Mouse (Mus musculus): ENCODE data around the gene Lhpp. TPM values are rescaled to one million over a fixed set of nuclear protein-coding genes. Genes with fewer than 3 reads are reported as not detected.

The Lhpp gene
- polyA plus RNA-seq, 1 experiment: 10.1 TPM

DNA sequence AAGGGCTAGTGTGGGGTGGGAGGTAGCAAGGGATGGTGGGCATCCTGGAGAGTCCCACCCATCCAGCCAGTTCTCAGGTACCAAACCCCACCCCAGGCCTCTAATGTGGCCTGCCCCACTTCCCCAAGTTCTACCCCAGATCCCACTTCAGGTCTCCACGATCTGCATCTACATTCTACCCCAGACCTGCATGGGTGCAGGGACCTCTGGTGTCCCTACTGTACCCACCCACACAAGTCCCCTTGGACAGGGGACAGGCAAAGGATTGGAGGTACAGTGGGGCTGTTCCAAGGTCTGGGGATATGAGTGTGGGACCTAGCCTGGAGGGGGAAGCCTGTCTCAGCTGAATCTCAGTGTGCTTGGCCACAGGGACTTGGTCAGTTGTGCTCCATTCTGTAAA is 71.4 kb downstream of the Lhpp start:
- 100% methylated on average over 1 of the region's 1 CpGs for WGBS
- no peak for DNase-seq
- Histone ChIP-seq H3K27me3 (replicated peaks; ENCODE audit: control insufficient read depth, insufficient read depth, low read length) (no peaks in the 10 kb centered on the region), H3K4me3 (ENCODE audit: insufficient read depth, low read depth, low read length) (no peak overlapping the region), H3K27ac (ENCODE audit: insufficient read depth, low read depth, low read length) (no peak overlapping the region), H3K36me3 (ENCODE audit: control insufficient read depth, insufficient read depth, low read length) (no peaks in the 10 kb centered on the region), H3K4me1 (ENCODE audit: control insufficient read depth, insufficient read depth, low read length) (no peaks in the 10 kb centered on the region)
- TF ChIP-seq POLR2A (IDR thresholded peaks at IDR 0.05; ENCODE audit: low read depth, low read length) (no peak), CTCF (conservative IDR thresholded peaks at IDR 0.05; ENCODE audit: insufficient read depth, insufficient read length, low read depth, low read length) (no peak)

DNA sequence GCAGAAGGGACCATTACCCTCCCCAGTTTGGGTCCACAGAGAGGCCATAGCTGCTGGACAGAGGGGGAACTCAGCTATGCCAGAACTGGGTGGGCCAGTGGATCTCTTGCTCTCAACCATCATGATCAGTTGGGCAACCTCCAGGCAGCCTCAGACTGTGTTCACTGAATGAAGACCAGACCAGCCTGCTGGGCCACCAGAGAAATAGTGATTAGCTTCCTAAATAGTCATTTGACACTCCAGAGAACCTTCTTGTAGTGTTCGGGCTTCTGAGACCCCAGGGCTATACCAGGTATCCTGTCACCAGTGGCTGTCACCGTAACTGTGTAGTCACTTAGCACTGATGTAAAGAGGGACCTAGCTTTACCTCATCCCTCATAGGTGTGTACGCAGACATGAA is 71.9 kb downstream of the Lhpp start:
- H3K27me3 ChIP-seq (replicated peaks; ENCODE audit: control insufficient read depth, insufficient read depth, low read length): no peaks in the 10 kb centered on the region
- no peaks in the 10 kb centered on the region for H3K36me3 ChIP-seq (ENCODE audit: control insufficient read depth, insufficient read depth, low read length)
- 96% methylated on average over 3 of the region's 3 CpGs for WGBS
- no peak overlapping the region for H3K27ac ChIP-seq (ENCODE audit: insufficient read depth, low read depth, low read length)
- no peaks in the 10 kb centered on the region for H3K4me1 ChIP-seq (ENCODE audit: control insufficient read depth, insufficient read depth, low read length)
- TF ChIP-seq POLR2A (IDR thresholded peaks at IDR 0.05; ENCODE audit: low read depth, low read length) (no peak), CTCF (conservative IDR thresholded peaks at IDR 0.05; ENCODE audit: insufficient read depth, insufficient read length, low read depth, low read length) (no peak)
- no peak for DNase-seq
- no peak overlapping the region for H3K4me3 ChIP-seq (ENCODE audit: insufficient read depth, low read depth, low read length)

GRCm38 (mm10) chr7:132682901-132683300 is 72.5 kb downstream of the Lhpp start:
- TF ChIP-seq CTCF (conservative IDR thresholded peaks at IDR 0.05; ENCODE audit: insufficient read depth, insufficient read length, low read depth, low read length): no peak
- no peak for TF ChIP-seq POLR2A (IDR thresholded peaks at IDR 0.05; ENCODE audit: low read depth, low read length)
- Histone ChIP-seq H3K36me3 (ENCODE audit: control insufficient read depth, insufficient read depth, low read length) (no peaks in the 10 kb centered on the region), H3K27ac (ENCODE audit: insufficient read depth, low read depth, low read length) (no peak overlapping the region), H3K4me3 (ENCODE audit: insufficient read depth, low read depth, low read length) (no peak overlapping the region), H3K4me1 (ENCODE audit: control insufficient read depth, insufficient read depth, low read length) (0 out of 2 replicates have a peak, but pooled peaks cover 2% of the 10 kb centered on the region), H3K27me3 (replicated peaks; ENCODE audit: control insufficient read depth, insufficient read depth, low read length) (no peaks in the 10 kb centered on the region)
- WGBS: 73% methylated on average over 3 of the region's 3 CpGs
- no peak for DNase-seq

GRCm38 (mm10) chr7:132683923-132684322 is 73.5 kb downstream of the Lhpp start:
- Histone ChIP-seq H3K4me1 (ENCODE audit: control insufficient read depth, insufficient read depth, low read length) (peaks cover 12% of the 10 kb centered on the region), H3K36me3 (ENCODE audit: control insufficient read depth, insufficient read depth, low read length) (no peaks in the 10 kb centered on the region), H3K27ac (ENCODE audit: insufficient read depth, low read depth, low read length) (no peak overlapping the region), H3K4me3 (ENCODE audit: insufficient read depth, low read depth, low read length) (no peak overlapping the region), H3K27me3 (replicated peaks; ENCODE audit: control insufficient read depth, insufficient read depth, low read length) (no peaks in the 10 kb centered on the region)
- 94% methylated on average over 4 of the region's 4 CpGs for WGBS
- DNase-seq: no peak
- no peak for TF ChIP-seq POLR2A (IDR thresholded peaks at IDR 0.05; ENCODE audit: low read depth, low read length)
- TF ChIP-seq CTCF (conservative IDR thresholded peaks at IDR 0.05; ENCODE audit: insufficient read depth, insufficient read length, low read depth, low read length): no peak

- H3K27ac ChIP-seq (ENCODE audit: insufficient read depth, low read depth, low read length): no peak overlapping the region
- no peaks in the 10 kb centered on the region for H3K27me3 ChIP-seq (replicated peaks; ENCODE audit: control insufficient read depth, insufficient read depth, low read length)
- no peak overlapping the region for H3K4me3 ChIP-seq (ENCODE audit: insufficient read depth, low read depth, low read length)
- 88% methylated on average over 3 of the region's 3 CpGs for WGBS
- no peak for DNase-seq
- no peak for TF ChIP-seq CTCF (conservative IDR thresholded peaks at IDR 0.05; ENCODE audit: insufficient read depth, insufficient read length, low read depth, low read length)
- no peak for TF ChIP-seq POLR2A (IDR thresholded peaks at IDR 0.05; ENCODE audit: low read depth, low read length)
- no peaks in the 10 kb centered on the region for H3K36me3 ChIP-seq (ENCODE audit: control insufficient read depth, insufficient read depth, low read length)
- H3K4me1 ChIP-seq (ENCODE audit: control insufficient read depth, insufficient read depth, low read length): peaks cover 12% of the 10 kb centered on the region
Observed at GRCm38 (mm10) chr7:132686515-132686914, 76.1 kb downstream of the Lhpp start.

GRCm38 (mm10) chr7:132687897-132688296 is 77.5 kb downstream of the Lhpp start:
- Histone ChIP-seq H3K27ac (ENCODE audit: insufficient read depth, low read depth, low read length) (peak overlapping the region; percentile 39; the same call in 1 of the 2 replicates), H3K4me3 (ENCODE audit: insufficient read depth, low read depth, low read length) (no peak overlapping the region), H3K27me3 (replicated peaks; ENCODE audit: control insufficient read depth, insufficient read depth, low read length) (no peaks in the 10 kb centered on the region), H3K36me3 (ENCODE audit: control insufficient read depth, insufficient read depth, low read length) (no peaks in the 10 kb centered on the region), H3K4me1 (ENCODE audit: control insufficient read depth, insufficient read depth, low read length) (peaks cover 12% of the 10 kb centered on the region)
- DNase-seq: peak; percentile 48
- TF ChIP-seq POLR2A (IDR thresholded peaks at IDR 0.05; ENCODE audit: low read depth, low read length): no peak
- TF ChIP-seq CTCF (conservative IDR thresholded peaks at IDR 0.05; ENCODE audit: insufficient read depth, insufficient read length, low read depth, low read length): no peak
- 45% methylated on average over 2 of the region's 2 CpGs for WGBS

GRCm38 (mm10) chr7:132688721-132689120 is 78.3 kb downstream of the Lhpp start:
- no peak overlapping the region for H3K4me3 ChIP-seq (ENCODE audit: insufficient read depth, low read depth, low read length)

More at GRCm38 (mm10) chr7:132688721-132689120, 78.3 kb downstream of the Lhpp start:
- H3K36me3 ChIP-seq (ENCODE audit: control insufficient read depth, insufficient read depth, low read length): no peaks in the 10 kb centered on the region
- H3K27ac ChIP-seq (ENCODE audit: insufficient read depth, low read depth, low read length): peak overlapping the region; percentile 56
- WGBS: 55% methylated on average over 5 of the region's 5 CpGs
- H3K27me3 ChIP-seq (replicated peaks; ENCODE audit: control insufficient read depth, insufficient read depth, low read length): no peaks in the 10 kb centered on the region
- TF ChIP-seq POLR2A (IDR thresholded peaks at IDR 0.05; ENCODE audit: low read depth, low read length): no peak
- no peak for TF ChIP-seq CTCF (conservative IDR thresholded peaks at IDR 0.05; ENCODE audit: insufficient read depth, insufficient read length, low read depth, low read length)
- peaks cover 12% of the 10 kb centered on the region for H3K4me1 ChIP-seq (ENCODE audit: control insufficient read depth, insufficient read depth, low read length)
- no peak for DNase-seq
